Mouse (Mus musculus): ENCODE results near the gene Ptgr2.

- no peak for TF ChIP-seq TAL1 (conservative IDR thresholded peaks at IDR 0.05; ENCODE audit: low read depth, low read length)
- no peak for TF ChIP-seq CTCF (IDR thresholded peaks at IDR 0.05; ENCODE audit: low read depth, low read length)
- TF ChIP-seq POLR2AphosphoS5 (IDR thresholded peaks at IDR 0.05; ENCODE audit: insufficient replicate concordance, low read depth, low read length): no peak
- TF ChIP-seq GATA1 (IDR thresholded peaks at IDR 0.05; ENCODE audit: borderline replicate concordance, low read length): no peak
- TF ChIP-seq GATA2 (IDR thresholded peaks at IDR 0.05; ENCODE audit: borderline replicate concordance, low read depth, low read length): no peak
These were observed 11.7 kb upstream of the Ptgr2 start for GRCm38 (mm10) chr12:84273366-84273765.

All from G1E (cell line).